Mouse (Mus musculus) cerebellum, adult 8-10 months (tissue): ENCODE results near the gene Loxl1.

ENCODE experiments used
- DNase-seq: peaks from one replicate; pipeline ENCODE4 v3.0.0; 2022

Loxl1 gene

DNA sequence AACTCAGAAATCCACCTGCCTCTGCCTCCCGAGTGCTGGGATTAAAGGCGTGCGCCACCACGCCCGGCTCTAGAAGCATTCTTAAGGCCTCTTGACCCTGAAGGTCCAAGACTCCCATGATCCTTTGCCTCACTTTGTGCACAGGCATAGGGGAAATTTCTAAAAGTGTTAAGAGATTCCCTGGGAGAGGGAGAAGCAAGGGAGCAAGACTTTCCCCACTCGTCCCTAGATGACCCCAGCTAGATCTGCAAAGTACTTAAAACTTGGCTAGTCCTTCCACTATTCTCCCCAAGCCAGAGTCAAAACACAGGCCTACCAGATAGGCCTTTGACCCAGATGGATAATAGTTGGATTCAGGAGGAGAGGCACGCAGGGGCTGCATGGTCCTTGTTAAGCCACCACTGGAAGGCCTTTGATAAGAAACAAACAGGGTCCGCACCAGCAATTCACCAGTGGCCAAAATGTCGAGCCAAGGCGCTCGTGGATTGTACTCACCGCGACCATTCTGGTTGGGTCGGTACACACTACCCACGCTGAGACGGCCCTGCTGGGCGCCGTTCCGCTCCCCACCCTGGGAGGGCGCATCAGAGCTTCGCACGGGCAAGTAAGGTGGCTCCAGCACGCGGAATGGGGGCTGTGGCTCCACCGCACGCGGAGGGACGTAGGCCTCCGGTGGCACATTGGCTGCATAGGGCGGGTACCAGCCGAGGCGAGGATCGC, 1.6 kb downstream of the Loxl1 start:
- no peak for DNase-seq

DNA sequence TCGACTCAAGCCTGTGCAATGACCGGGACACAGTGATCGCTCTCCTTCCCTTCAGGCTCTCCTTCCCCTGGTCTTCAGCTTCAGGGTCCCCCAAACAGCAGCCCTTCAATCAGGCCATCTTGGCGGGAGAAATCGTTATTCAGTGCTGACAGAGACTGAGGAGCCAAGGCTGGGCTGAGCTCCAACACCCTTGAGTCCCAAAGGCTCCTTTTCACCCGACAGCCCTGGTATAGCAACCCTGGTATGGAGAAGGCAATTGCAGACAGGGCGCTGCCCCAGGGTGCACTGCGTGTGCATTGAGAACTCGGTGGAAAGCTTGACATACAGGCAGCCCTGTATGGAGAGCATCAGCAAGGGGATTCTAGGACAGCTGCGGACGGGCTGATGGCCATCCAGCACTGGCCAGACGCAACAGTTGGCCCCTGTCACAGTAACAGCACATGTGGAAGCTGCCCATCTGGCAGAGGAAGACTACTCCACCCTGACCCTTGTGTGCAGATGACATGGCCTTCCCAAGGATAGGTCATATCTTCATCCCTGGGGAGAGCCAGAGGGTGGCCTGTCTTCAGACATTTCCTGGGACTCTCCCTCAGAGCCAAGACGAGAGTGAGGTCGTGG, 2.8 kb downstream of the Loxl1 start:
- no peak for DNase-seq

GRCm38 (mm10) chr9:58308395-58308794, 4.6 kb downstream of the Loxl1 start:
- no peak for DNase-seq

DNA sequence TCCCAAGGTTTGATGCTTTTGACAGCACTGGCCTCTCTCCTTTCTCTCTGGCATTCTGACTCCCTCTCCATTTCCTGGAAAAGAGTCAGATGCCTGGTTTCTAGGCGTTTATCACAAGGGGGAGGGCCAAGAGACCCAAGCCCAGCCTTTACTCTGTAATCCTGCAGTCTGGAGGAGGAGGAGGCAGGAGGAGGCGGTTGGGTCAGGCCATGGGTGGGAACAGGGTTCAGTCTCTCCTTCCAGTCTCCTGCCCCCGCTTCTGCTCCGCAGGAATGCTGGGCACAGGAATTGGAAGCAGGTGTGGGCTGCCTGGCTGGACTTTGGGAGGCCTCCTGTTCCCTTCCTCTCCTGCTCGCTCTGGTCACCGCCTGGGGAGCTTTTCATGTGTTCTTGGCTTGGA, 7.3 kb downstream of the Loxl1 start:
- no peak for DNase-seq

- no peak for DNase-seq
Observed at GRCm38 (mm10) chr9:58303599-58304271, 9.3 kb downstream of the Loxl1 start.

DNA sequence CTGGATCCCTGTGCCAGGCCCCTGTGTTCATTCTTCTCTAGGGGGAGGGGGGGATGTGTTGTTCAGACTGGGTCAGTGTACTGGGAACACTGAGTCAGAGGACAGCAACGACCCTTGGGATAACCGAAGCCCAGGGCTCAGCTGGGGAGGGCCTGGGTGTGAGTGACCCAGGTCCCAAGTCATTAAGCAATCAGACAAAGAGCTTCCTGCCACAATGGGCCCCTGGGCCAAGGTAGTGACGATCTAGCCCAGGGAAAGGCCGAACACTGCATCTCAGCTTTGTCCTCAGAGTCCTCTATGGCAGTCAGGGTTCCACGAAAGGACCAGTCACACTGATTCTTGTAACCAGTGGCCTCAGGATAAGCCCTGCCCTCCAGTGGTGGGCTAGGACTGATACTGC, 9.9 kb downstream of the Loxl1 start:
- DNase-seq, result no peak

- no peak for DNase-seq
Observed at GRCm38 (mm10) chr9:58299356-58299799, 13.6 kb downstream of the Loxl1 start.

- DNase-seq, result no peak
Observed at GRCm38 (mm10) chr9:58297961-58298477, 15.0 kb downstream of the Loxl1 start.

- no peak for DNase-seq
Observed at GRCm38 (mm10) chr9:58297065-58297464, 15.9 kb downstream of the Loxl1 start.

- DNase-seq, result no peak
Observed at GRCm38 (mm10) chr9:58295766-58296361, 17.1 kb downstream of the Loxl1 start.

- DNase-seq, result no peak
Observed at GRCm38 (mm10) chr9:58295345-58295744, 17.6 kb downstream of the Loxl1 start.

- DNase-seq, result no peak
Observed at GRCm38 (mm10) chr9:58294527-58294926, 18.5 kb downstream of the Loxl1 start.

DNA sequence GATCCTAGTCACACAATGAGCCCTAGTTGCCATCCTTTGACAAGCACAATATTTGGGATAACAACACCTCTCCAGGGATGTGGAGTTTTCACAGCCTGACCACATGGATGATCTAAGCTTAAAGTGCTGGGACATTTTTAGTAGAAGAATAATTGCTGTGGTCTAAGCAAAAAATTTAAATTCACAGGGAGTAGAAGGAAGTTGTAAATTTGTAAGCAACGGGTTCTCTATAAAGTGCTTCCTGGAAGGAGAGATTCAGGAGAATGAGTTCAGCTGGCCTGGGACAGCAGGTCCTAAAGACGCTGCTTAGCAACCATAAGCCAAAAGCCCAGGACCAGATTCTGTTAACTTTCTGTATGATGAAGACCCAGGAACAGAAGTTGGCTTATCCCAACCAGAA, 23.1 kb downstream of the Loxl1 start:
- no peak for DNase-seq

DNA sequence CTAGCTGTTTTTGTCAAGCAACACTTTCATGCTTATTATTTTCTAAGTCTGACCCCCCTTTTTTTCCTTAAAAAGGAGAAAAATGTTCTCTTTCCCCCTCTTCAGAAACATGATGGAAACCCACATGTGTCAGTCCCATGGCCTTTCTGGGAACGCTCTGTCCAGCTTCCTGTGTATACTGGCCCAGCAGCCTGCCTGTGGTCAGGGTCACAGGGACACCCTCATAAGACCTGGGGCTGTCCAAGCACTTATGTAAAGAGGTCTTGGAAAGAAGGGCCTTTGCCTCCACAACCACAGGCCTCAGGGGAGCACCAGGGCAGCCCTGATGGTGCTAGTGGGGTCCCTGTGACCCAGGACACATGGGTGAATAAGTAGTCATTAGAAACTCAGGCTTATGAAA, 23.9 kb downstream of the Loxl1 start:
- DNase-seq, result no peak

DNA sequence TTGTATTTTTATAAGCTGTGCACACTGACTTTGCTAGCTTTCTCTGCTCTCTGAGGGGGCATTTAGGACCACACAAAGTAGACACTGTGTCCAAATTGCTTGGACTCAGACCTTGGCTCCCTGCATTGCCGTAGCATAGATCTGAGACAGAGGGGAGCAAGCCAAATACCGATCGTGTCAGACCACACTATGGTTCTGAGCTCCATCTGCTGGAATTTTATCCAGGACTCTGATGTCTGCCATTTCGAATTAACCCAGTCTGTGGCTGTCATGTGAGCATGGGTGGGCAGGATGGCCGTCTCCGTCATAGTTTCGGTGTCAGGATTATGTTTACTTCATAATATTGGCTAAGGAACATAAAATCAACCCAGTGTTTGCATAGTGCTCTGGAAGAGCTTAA, 29.6 kb downstream of the Loxl1 start:
- DNase-seq, result no peak

DNA sequence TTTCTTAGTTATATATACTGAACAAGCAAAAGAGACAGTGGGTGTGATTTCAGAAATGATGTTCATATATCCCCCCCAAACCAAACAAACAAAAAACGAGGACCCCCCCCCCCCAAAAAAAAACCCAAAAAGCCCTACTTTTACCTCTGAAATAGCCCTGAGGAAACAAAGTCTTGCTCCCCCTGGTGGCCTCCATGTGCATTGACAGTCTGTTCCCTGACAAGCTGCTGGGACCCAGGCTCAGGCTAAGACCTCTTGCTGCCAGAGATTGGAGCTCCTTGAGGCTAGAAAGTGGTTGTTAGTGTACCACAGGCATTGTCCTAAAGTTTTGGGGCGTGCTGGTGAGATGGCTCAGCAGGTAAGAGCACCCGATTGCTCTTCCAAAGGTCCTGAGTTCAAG, 31.4 kb downstream of the Loxl1 start:
- peak; percentile 29 for DNase-seq

DNA sequence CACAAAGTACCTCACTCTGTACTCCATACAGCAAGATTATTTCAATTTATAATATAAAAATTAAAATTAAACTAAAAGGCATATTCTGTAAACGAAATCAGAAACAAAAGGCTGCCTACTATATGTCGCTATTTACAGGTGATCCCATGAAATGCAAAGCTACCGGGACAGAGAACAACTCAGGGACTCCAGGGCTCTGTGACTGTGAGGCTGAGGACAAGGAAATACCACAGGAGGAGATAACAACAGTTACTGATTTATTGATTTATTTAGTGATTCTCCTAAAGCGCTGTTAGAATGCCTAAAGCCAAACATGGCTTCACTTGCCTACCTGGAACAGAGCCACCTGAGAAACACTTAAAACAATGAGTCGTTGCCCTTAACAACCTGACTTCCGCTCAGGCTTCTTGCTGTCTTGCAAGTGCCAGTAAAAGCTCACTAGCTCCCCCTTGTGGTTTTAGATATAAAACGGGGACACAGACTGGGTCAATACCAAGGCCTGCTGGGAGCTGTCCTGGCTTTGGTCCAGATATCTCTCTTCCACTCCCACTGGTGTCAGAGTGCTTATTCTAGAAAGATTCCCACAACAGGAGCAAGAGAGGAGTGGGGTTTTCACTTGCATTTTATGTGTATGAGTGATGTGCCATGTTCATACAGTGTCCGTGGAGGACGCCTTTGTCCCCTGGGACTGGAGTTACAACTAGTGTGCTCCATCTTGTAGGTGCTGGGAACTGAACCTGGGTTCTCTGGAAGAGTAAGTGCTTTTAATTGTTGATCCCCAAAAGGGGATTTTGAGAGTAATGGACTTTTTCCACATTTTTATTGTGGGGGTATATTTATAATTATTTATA, 32.5 kb downstream of the Loxl1 start:
- DNase-seq, result peak; percentile 61

DNA sequence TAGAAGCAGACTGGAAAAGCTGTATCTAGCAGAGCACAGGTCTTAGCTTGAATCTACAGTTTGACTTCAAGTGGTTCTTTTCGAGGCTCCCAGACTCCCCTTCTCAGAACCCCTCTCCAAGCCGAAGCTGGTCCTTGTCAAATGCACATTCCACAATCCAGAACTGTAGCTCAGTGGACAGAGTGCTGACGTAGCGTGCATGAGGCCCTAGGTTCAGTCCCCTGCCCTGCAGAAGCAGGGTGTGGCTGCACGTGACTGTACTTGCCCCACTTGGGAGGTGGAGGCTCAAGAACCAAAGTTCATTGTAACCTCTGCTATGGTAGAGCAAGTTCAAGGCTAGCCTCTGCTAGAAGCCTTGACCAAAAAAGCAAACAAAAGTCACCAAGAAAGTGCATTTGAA, 33.2 kb downstream of the Loxl1 start:
- no peak for DNase-seq

DNA sequence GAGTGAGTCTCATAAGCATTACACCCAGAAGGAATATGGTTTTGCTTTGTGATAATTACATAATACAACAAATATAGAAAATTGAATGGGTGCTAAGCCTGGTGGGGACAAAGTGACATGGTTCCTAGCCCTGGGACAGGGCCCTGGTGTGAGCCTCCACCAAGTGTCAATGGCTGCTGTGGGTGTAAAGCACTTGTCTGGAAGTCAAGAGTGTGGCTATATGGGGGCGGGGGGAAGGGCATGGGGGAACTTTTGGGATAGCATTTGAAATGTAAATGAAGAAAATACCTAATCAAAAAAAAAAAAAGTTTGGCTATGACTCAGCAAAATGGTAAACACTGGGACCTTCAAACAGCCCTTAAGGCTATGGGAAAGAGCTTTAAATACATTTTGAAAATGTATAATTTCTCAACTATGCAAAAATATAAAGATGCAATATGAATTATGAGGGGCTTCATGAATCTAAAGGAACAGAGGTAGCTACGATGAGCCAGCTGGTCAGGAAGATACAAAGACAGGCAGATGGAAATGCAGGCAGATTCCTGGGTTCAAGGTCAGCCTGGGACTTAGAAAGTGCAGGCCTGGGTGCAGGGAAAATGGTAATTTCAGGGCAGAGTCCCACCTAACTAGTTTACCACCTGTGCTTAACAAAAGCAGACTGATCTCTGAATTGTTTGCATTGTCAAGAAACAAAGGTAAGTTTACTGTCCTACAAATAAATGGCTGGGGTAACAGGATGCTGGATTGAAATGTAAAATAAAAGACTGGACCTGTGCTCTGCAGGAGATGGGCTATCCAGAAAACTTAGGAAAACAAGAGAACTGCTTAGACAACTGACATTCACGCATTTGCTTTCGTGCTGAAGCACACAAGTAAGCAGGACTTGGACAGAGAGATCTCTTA, 33.9 kb downstream of the Loxl1 start:
- DNase-seq, result no peak

- DNase-seq, result no peak
Observed at GRCm38 (mm10) chr9:58278313-58278712, 34.7 kb downstream of the Loxl1 start.

- no peak for DNase-seq
Observed at GRCm38 (mm10) chr9:58276346-58276745, 36.6 kb downstream of the Loxl1 start.

DNA sequence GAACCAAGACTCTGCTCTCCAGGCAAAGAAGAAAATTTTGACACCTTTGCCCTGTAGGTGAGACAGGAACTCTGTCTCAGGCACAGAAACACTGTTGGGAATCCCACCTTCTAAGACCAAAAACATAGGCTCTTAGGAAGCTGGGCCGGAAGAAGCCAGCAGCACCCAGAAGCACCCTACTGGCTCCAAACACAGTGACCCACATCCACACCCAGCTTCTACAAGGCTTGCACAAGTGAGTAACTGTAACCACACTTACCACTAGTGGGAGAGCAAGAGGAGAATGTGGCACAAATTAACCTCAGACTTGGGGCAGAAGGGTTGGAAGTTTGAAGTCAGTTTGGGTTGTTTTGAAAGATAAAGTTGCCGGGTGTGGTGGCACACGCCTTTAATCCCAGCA, 37.2 kb downstream of the Loxl1 start:
- DNase-seq, result no peak
